In genomic region chr10:80285222-80286070, GRCm38 (mm10) we compare ENCODE assay signal across 27 mouse cellular contexts. TPM values are rescaled to one million over a fixed set of nuclear protein-coding genes. Genes with fewer than 3 reads are reported as not detected.
DNase-seq lines count a peak whose midpoint lies in the region; ATAC-seq lines count a peak whose summit lies in the region.
"Had no signal": no experiment of that assay in that cellular context is flagged by ENCODE, and none has a peak within 500 bp of the region (broad histone marks: within the 10 kb centered on the region; RNA-seq: fewer than 3 reads in every experiment).

No protein-coding gene starts in this region.

- ATAC-seq in embryonic facial prominence, embryonic 12.5 days (ENCODE audit: insufficient number of reproducible peaks, insufficient read depth, low FRiP score, low TSS enrichment): no peak
- no peak for ATAC-seq in neural tube, embryonic 13.5 days (ENCODE audit: low read depth)
- no peak for ATAC-seq in forebrain, embryonic 14.5 days
- ATAC-seq: forebrain, embryonic 16.5 days; intestine, embryonic 16.5 days; midbrain, embryonic 13.5 days had no signal

- H3K4me2 ChIP-seq in embryonic facial prominence, embryonic 12.5 days (replicated peaks): no peak overlapping the region
- H3K4me2 ChIP-seq in neural tube, embryonic 13.5 days: no peak overlapping the region
- H3K4me2 ChIP-seq in forebrain, embryonic 14.5 days (ENCODE audit: low read length): no peak overlapping the region
- H3K4me2 ChIP-seq: heart, embryonic 13.5 days; hindbrain, embryonic 13.5 days; limb, embryonic 12.5 days; liver, embryonic 15.5 days; lung, embryonic 14.5 days; midbrain, embryonic 13.5 days had no signal

- H3K27ac ChIP-seq in embryonic facial prominence, embryonic 12.5 days: no peak overlapping the region
- H3K27ac ChIP-seq in embryonic facial prominence, embryonic 10.5 days (replicated peaks): no peak overlapping the region
- 0 out of 2 replicates have a peak overlapping the region, but pooled peaks have one; percentile 14 for H3K27ac ChIP-seq in neural tube, embryonic 13.5 days (replicated peaks)
- no peak overlapping the region for H3K27ac ChIP-seq in forebrain, embryonic 14.5 days (ENCODE audit: low read depth, low read length)
- H3K27ac ChIP-seq: gastrocnemius, adult 2 months; heart, adult 2 months; heart, embryonic 13.5 days; hindbrain, embryonic 13.5 days; kidney, postnatal 0 days; limb, embryonic 12.5 days; liver, embryonic 15.5 days; midbrain, embryonic 13.5 days had no signal

- H3K4me3 ChIP-seq in embryonic facial prominence, embryonic 12.5 days: no peak overlapping the region
- H3K4me3 ChIP-seq in embryonic facial prominence, embryonic 10.5 days: no peak overlapping the region
- H3K4me3 ChIP-seq in neural tube, embryonic 13.5 days: no peak overlapping the region
- H3K4me3 ChIP-seq in forebrain, embryonic 14.5 days (ENCODE audit: low read depth, low read length): no peak overlapping the region
- H3K4me3 ChIP-seq: gastrocnemius, adult 2 months; heart, adult 2 months; heart, embryonic 13.5 days; hindbrain, embryonic 13.5 days; limb, embryonic 12.5 days; liver, embryonic 15.5 days; midbrain, embryonic 13.5 days had no signal

- H3K36me3 ChIP-seq in embryonic facial prominence, embryonic 12.5 days: peaks cover 82% of the 10 kb centered on the region
- H3K36me3 ChIP-seq in embryonic facial prominence, embryonic 10.5 days (replicated peaks): peaks cover 89% of the 10 kb centered on the region
- H3K36me3 ChIP-seq in neural tube, embryonic 13.5 days: peaks cover 86% of the 10 kb centered on the region
- H3K36me3 ChIP-seq in forebrain, embryonic 14.5 days (ENCODE audit: control insufficient read depth, insufficient read depth, low read length): peaks cover 84% of the 10 kb centered on the region

- intact Hi-C loops in left cerebral cortex, postnatal 25 days (cut with DNase I): no loop called here

- H3K9ac ChIP-seq in embryonic facial prominence, embryonic 12.5 days: 0 out of 2 replicates have a peak overlapping the region, but pooled peaks have one; percentile 8
- no peak overlapping the region for H3K9ac ChIP-seq in neural tube, embryonic 13.5 days
- H3K9ac ChIP-seq in forebrain, embryonic 14.5 days (ENCODE audit: low read length): no peak overlapping the region
- H3K9ac ChIP-seq: heart, embryonic 13.5 days; hindbrain, embryonic 13.5 days; limb, embryonic 12.5 days; liver, embryonic 15.5 days; lung, embryonic 14.5 days; midbrain, embryonic 13.5 days had no signal

- H3K27me3 ChIP-seq in embryonic facial prominence, embryonic 12.5 days: no peaks in the 10 kb centered on the region
- H3K27me3 ChIP-seq in embryonic facial prominence, embryonic 10.5 days (replicated peaks; ENCODE audit: low read depth, poor library complexity, severe bottlenecking): no peaks in the 10 kb centered on the region
- H3K27me3 ChIP-seq in neural tube, embryonic 13.5 days: no peaks in the 10 kb centered on the region
- no peaks in the 10 kb centered on the region for H3K27me3 ChIP-seq in forebrain, embryonic 14.5 days (replicated peaks; ENCODE audit: control insufficient read depth, insufficient read depth, low read length)
- H3K27me3 ChIP-seq: heart, embryonic 13.5 days; hindbrain, embryonic 13.5 days; limb, embryonic 12.5 days; liver, embryonic 15.5 days; midbrain, embryonic 13.5 days had no signal

- no peak for DNase-seq in embryonic facial prominence, embryonic 10.5 days (ENCODE audit: low spot score)
- DNase-seq in neural tube, embryonic 10.5 days (ENCODE audit: extremely low spot score, low spot score): no peak
- DNase-seq in adrenal gland, postnatal 36 days: peak; percentile 75 to 79
- DNase-seq in left cerebral cortex, postnatal 25 days (ENCODE audit: low spot score in 2 of 2): no peak
- DNase-seq in forebrain, embryonic 14.5 days (ENCODE audit: low spot score): no peak
- DNase-seq: cerebellum, adult 8-10 months; cerebellum, postnatal 25 days; gastrocnemius, adult 2 months; heart, adult 2 months; heart, postnatal 14 days; kidney, adult 8-10 months; lung, embryonic 14.5 days; right cerebral cortex, adult 18-20 months; spleen, adult 18-20 months; thymus, adult 18-20 months; thymus, postnatal 25 days had no signal

- no peaks in the 10 kb centered on the region for H3K4me1 ChIP-seq in embryonic facial prominence, embryonic 12.5 days
- H3K4me1 ChIP-seq in embryonic facial prominence, embryonic 10.5 days: 0 out of 2 replicates have a peak, but pooled peaks cover 4% of the 10 kb centered on the region
- peaks cover 10% of the 10 kb centered on the region for H3K4me1 ChIP-seq in neural tube, embryonic 13.5 days (replicated peaks)
- H3K4me1 ChIP-seq in forebrain, embryonic 14.5 days (ENCODE audit: control insufficient read depth, insufficient read depth, low read length): no peaks in the 10 kb centered on the region
- H3K4me1 ChIP-seq: limb, embryonic 12.5 days had no signal

- no peaks in the 10 kb centered on the region for H3K9me3 ChIP-seq in embryonic facial prominence, embryonic 12.5 days
- H3K9me3 ChIP-seq in embryonic facial prominence, embryonic 10.5 days: no peaks in the 10 kb centered on the region
- no peaks in the 10 kb centered on the region for H3K9me3 ChIP-seq in neural tube, embryonic 13.5 days
- no peaks in the 10 kb centered on the region for H3K9me3 ChIP-seq in forebrain, embryonic 14.5 days (replicated peaks; ENCODE audit: control insufficient read depth, low read length)
- H3K9me3 ChIP-seq: heart, embryonic 13.5 days; hindbrain, embryonic 13.5 days; limb, embryonic 12.5 days; liver, embryonic 15.5 days; midbrain, embryonic 13.5 days had no signal

- 76% methylated on average over 9 of the region's 15 CpGs for WGBS in embryonic facial prominence, embryonic 12.5 days
- WGBS in embryonic facial prominence, embryonic 10.5 days: 85% methylated on average over 15 of the region's 15 CpGs
- 71% methylated on average over 14 of the region's 15 CpGs for WGBS in neural tube, embryonic 13.5 days
- 82% methylated on average over 15 of the region's 15 CpGs for WGBS in forebrain, embryonic 14.5 days

RNA-seq across cellular contexts. Expression of gene Rps15, which starts 6.8 kb away (rescaled TPM):
- polyA plus RNA-seq in embryonic facial prominence, embryonic 12.5 days (2016; fragmentation: Nextera tagmentation; extraction: Ambion mirVana): 851 and 902 TPM in 2 replicates
- 1,079 and 1,119 TPM in 2 replicates for polyA plus RNA-seq in embryonic facial prominence, embryonic 10.5 days (2016; fragmentation: Nextera tagmentation; extraction: Ambion mirVana)
- polyA plus RNA-seq in neural tube, embryonic 13.5 days (2015; fragmentation: Nextera tagmentation; extraction: Ambion mirVana): 573 and 601 TPM in 2 replicates
- total RNA-seq in adrenal gland, postnatal 36 days (2021): 1,000 to 10,000 TPM; 1,173 to 1,236 TPM
- 100 to 1,000 TPM; 788 to 790 TPM for total RNA-seq in left cerebral cortex, postnatal 25 days (2021)
- polyA plus RNA-seq in forebrain, embryonic 14.5 days (2014; fragmentation: Nextera tagmentation; extraction: Ambion mirVana): 694 and 922 TPM in 2 replicates

RNA-seq across cellular contexts. Expression of gene Apc2, which starts 10.3 kb away (rescaled TPM):
- polyA plus RNA-seq in embryonic facial prominence, embryonic 12.5 days (2016; fragmentation: Nextera tagmentation; extraction: Ambion mirVana): 18.3 and 21.7 TPM in 2 replicates
- polyA plus RNA-seq in embryonic facial prominence, embryonic 10.5 days (2016; fragmentation: Nextera tagmentation; extraction: Ambion mirVana): 11.8 and 12.6 TPM in 2 replicates
- 153 and 156 TPM in 2 replicates for polyA plus RNA-seq in neural tube, embryonic 13.5 days (2015; fragmentation: Nextera tagmentation; extraction: Ambion mirVana)
- 1 to 10 TPM in 1 of 2 experiments, under 1 TPM in 1; 0.70 to 1.5 TPM for total RNA-seq in adrenal gland, postnatal 36 days (2021)
- 100 to 1,000 TPM in 1 of 2 experiments, 10 to 100 TPM in 1; 93.4 to 103 TPM for total RNA-seq in left cerebral cortex, postnatal 25 days (2021)
- 154 and 213 TPM in 2 replicates for polyA plus RNA-seq in forebrain, embryonic 14.5 days (2014; fragmentation: Nextera tagmentation; extraction: Ambion mirVana)
- total RNA-seq: megakaryocyte, adult 5-6 weeks had no signal

RNA-seq across cellular contexts. Expression of gene Dazap1, which starts 24.2 kb away (rescaled TPM):
- 70.7 and 71.8 TPM in 2 replicates for polyA plus RNA-seq in embryonic facial prominence, embryonic 12.5 days (2016; fragmentation: Nextera tagmentation; extraction: Ambion mirVana)
- polyA plus RNA-seq in embryonic facial prominence, embryonic 10.5 days (2016; fragmentation: Nextera tagmentation; extraction: Ambion mirVana): 56.2 and 58.5 TPM in 2 replicates
- 59.8 and 66.5 TPM in 2 replicates for polyA plus RNA-seq in neural tube, embryonic 13.5 days (2015; fragmentation: Nextera tagmentation; extraction: Ambion mirVana)
- total RNA-seq in adrenal gland, postnatal 36 days (2021): 10 to 100 TPM; 82.1 to 90.4 TPM
- total RNA-seq in left cerebral cortex, postnatal 25 days (2021): 10 to 100 TPM; 76.9 to 93.8 TPM
- polyA plus RNA-seq in forebrain, embryonic 14.5 days (2014; fragmentation: Nextera tagmentation; extraction: Ambion mirVana): 44.5 and 46.0 TPM in 2 replicates

RNA-seq across cellular contexts. Expression of gene Gamt, which starts 24.6 kb away (rescaled TPM):
- polyA plus RNA-seq in embryonic facial prominence, embryonic 12.5 days (2016; fragmentation: Nextera tagmentation; extraction: Ambion mirVana): 33.8 and 38.6 TPM in 2 replicates
- 24.4 and 25.0 TPM in 2 replicates for polyA plus RNA-seq in embryonic facial prominence, embryonic 10.5 days (2016; fragmentation: Nextera tagmentation; extraction: Ambion mirVana)
- 31.2 and 33.0 TPM in 2 replicates for polyA plus RNA-seq in neural tube, embryonic 13.5 days (2015; fragmentation: Nextera tagmentation; extraction: Ambion mirVana)
- 100 to 1,000 TPM; 195 to 311 TPM for total RNA-seq in adrenal gland, postnatal 36 days (2021)
- total RNA-seq in left cerebral cortex, postnatal 25 days (2021): 10 to 100 TPM; 27.6 to 30.7 TPM
- 18.7 and 21.0 TPM in 2 replicates for polyA plus RNA-seq in forebrain, embryonic 14.5 days (2014; fragmentation: Nextera tagmentation; extraction: Ambion mirVana)

RNA-seq across cellular contexts. Expression of gene 2310011J03Rik, which starts 34.9 kb away (rescaled TPM):
- 50.0 and 50.3 TPM in 2 replicates for polyA plus RNA-seq in embryonic facial prominence, embryonic 12.5 days (2016; fragmentation: Nextera tagmentation; extraction: Ambion mirVana)
- 53.7 and 56.2 TPM in 2 replicates for polyA plus RNA-seq in embryonic facial prominence, embryonic 10.5 days (2016; fragmentation: Nextera tagmentation; extraction: Ambion mirVana)
- 27.9 and 30.7 TPM in 2 replicates for polyA plus RNA-seq in neural tube, embryonic 13.5 days (2015; fragmentation: Nextera tagmentation; extraction: Ambion mirVana)
- 10 to 100 TPM; 24.6 to 32.0 TPM for total RNA-seq in adrenal gland, postnatal 36 days (2021)
- 10 to 100 TPM; 27.3 to 29.8 TPM for total RNA-seq in left cerebral cortex, postnatal 25 days (2021)
- 39.2 and 40.8 TPM in 2 replicates for polyA plus RNA-seq in forebrain, embryonic 14.5 days (2014; fragmentation: Nextera tagmentation; extraction: Ambion mirVana)

Comparison
In these comparisons a context has a peak if more than half of its experiments do, and no peak if none do; other contexts are left out.
1. DNase-seq: peak in adrenal gland, postnatal 36 days (2 of 2); none in embryonic facial prominence, embryonic 10.5 days (single experiment), neural tube, embryonic 10.5 days (single experiment), left cerebral cortex, postnatal 25 days (0 of 2) and forebrain, embryonic 14.5 days (single experiment).